Mouse (Mus musculus): ENCODE results near the gene Piezo1.

The Piezo1 gene

GRCm38 (mm10) chr8:122547815-122548214 lies 3.3 kb downstream of the Piezo1 start:
- DNase-seq (ENCODE audit: low read depth in 1 of 2, low spot score in 2 of 2): peak; percentile 82 to 86

- DNase-seq (ENCODE audit: low read depth in 1 of 2, low spot score in 2 of 2): no peak
These were observed 4.2 kb downstream of the Piezo1 start for GRCm38 (mm10) chr8:122546811-122547453.

- no peak for DNase-seq (ENCODE audit: low read depth in 1 of 2, low spot score in 2 of 2)
These were observed 4.9 kb downstream of the Piezo1 start for GRCm38 (mm10) chr8:122546066-122546755.

GRCm38 (mm10) chr8:122544138-122544537 lies 7.0 kb downstream of the Piezo1 start:
- DNase-seq (ENCODE audit: low read depth in 1 of 2, low spot score in 2 of 2): no peak

- DNase-seq (ENCODE audit: low read depth in 1 of 2, low spot score in 2 of 2): no peak
These were observed 12.6 kb downstream of the Piezo1 start for GRCm38 (mm10) chr8:122538310-122539076.

GRCm38 (mm10) chr8:122537812-122538211 lies 13.3 kb downstream of the Piezo1 start:
- DNase-seq (ENCODE audit: low read depth in 1 of 2, low spot score in 2 of 2): no peak

- DNase-seq (ENCODE audit: low read depth in 1 of 2, low spot score in 2 of 2): no peak
These were observed 14.1 kb downstream of the Piezo1 start for GRCm38 (mm10) chr8:122537033-122537432.

GRCm38 (mm10) chr8:122531312-122531711 lies 19.8 kb downstream of the Piezo1 start:
- DNase-seq (ENCODE audit: low read depth in 1 of 2, low spot score in 2 of 2): no peak

- DNase-seq (ENCODE audit: low read depth in 1 of 2, low spot score in 2 of 2): no peak
These were observed 22.0 kb downstream of the Piezo1 start for GRCm38 (mm10) chr8:122529159-122529558.

- no peak for DNase-seq (ENCODE audit: low read depth in 1 of 2, low spot score in 2 of 2)
These were observed 23.2 kb downstream of the Piezo1 start for GRCm38 (mm10) chr8:122527937-122528336.

- DNase-seq (ENCODE audit: low read depth in 1 of 2, low spot score in 2 of 2): no peak
These were observed 24.5 kb downstream of the Piezo1 start for GRCm38 (mm10) chr8:122526526-122527170.

GRCm38 (mm10) chr8:122526084-122526483 lies 25.0 kb downstream of the Piezo1 start:
- no peak for DNase-seq (ENCODE audit: low read depth in 1 of 2, low spot score in 2 of 2)

- DNase-seq (ENCODE audit: low read depth in 1 of 2, low spot score in 2 of 2): no peak
These were observed 26.1 kb downstream of the Piezo1 start for GRCm38 (mm10) chr8:122525004-122525403.

GRCm38 (mm10) chr8:122524506-122524905 lies 26.6 kb downstream of the Piezo1 start:
- DNase-seq (ENCODE audit: low read depth in 1 of 2, low spot score in 2 of 2): no peak

- DNase-seq (ENCODE audit: low read depth in 1 of 2, low spot score in 2 of 2): no peak
These were observed 27.3 kb downstream of the Piezo1 start for GRCm38 (mm10) chr8:122523652-122524360.

GRCm38 (mm10) chr8:122522796-122523651 lies 28.1 kb downstream of the Piezo1 start:
- no peak for DNase-seq (ENCODE audit: low read depth in 1 of 2, low spot score in 2 of 2)

- DNase-seq (ENCODE audit: low read depth in 1 of 2, low spot score in 2 of 2): no peak
These were observed 30.5 kb downstream of the Piezo1 start for GRCm38 (mm10) chr8:122520611-122521010.

- DNase-seq (ENCODE audit: low read depth in 1 of 2, low spot score in 2 of 2): no peak
These were observed 33.5 kb downstream of the Piezo1 start for GRCm38 (mm10) chr8:122517541-122518190.

- DNase-seq (ENCODE audit: low read depth in 1 of 2, low spot score in 2 of 2): no peak
These were observed 35.4 kb downstream of the Piezo1 start for GRCm38 (mm10) chr8:122515699-122516098.
